Mouse (Mus musculus) gastrocnemius, postnatal 25 days (tissue): ENCODE measurements around the gene Col6a5. TPM values are rescaled to one million over a fixed set of nuclear protein-coding genes. Genes with fewer than 3 reads are reported as not detected.

Experiments used
- DNase-seq: peaks from one replicate; pipeline ENCODE4 v3.0.0; 2022
- total RNA-seq, 2 experiments: library from RNA; stranded (reverse); gene quantifications; 1 replicate in 1 of 2; 2 replicates in 1 of 2; pipeline ENCODE4 v1.2.3; 2021

Col6a5 gene
- total RNA-seq, 2 experiments from 2014 or later = 0.19 to 0.54 TPM

GRCm38 (mm10) chr9:105820711-105821110 lies 139.7 kb downstream of the Col6a5 start:
- DNase-seq = no peak

GRCm38 (mm10) chr9:105819155-105819709 lies 141.2 kb downstream of the Col6a5 start:
- DNase-seq = no peak

GRCm38 (mm10) chr9:105814436-105814835 lies 146.0 kb downstream of the Col6a5 start:
- DNase-seq = peak; percentile 70

GRCm38 (mm10) chr9:105811458-105811857 lies 149.0 kb downstream of the Col6a5 start:
- DNase-seq = peak; percentile 53

GRCm38 (mm10) chr9:105808920-105809505 lies 151.4 kb downstream of the Col6a5 start:
- peak; percentile 30 for DNase-seq

Other genes starting within 250 kb of the Col6a5 start
- gene Col6a6, start 132.5 kb downstream of the Col6a5 start, total RNA-seq = 1 to 10 TPM; 4.4 to 4.7 TPM
- gene Col6a4, start 136.1 kb upstream of the Col6a5 start, total RNA-seq = not detected
- under 1 TPM; 0.38 to 0.56 TPM for gene Glyctk, start 197.5 kb upstream of the Col6a5 start, total RNA-seq
- 10 to 100 TPM; 22.4 to 24.3 TPM for gene Wdr82, start 210.3 kb upstream of the Col6a5 start, total RNA-seq
- gene Ppm1m, start 239.1 kb upstream of the Col6a5 start, total RNA-seq = 1 to 10 TPM; 2.6 to 4.7 TPM
- gene Twf2, start 242.5 kb upstream of the Col6a5 start, total RNA-seq = 100 to 1,000 TPM in 1 of 2 experiments, 10 to 100 TPM in 1; 95.6 to 126 TPM